Comparison of ENCODE assay signal across 9 mouse cellular contexts in the genomic region with DNA sequence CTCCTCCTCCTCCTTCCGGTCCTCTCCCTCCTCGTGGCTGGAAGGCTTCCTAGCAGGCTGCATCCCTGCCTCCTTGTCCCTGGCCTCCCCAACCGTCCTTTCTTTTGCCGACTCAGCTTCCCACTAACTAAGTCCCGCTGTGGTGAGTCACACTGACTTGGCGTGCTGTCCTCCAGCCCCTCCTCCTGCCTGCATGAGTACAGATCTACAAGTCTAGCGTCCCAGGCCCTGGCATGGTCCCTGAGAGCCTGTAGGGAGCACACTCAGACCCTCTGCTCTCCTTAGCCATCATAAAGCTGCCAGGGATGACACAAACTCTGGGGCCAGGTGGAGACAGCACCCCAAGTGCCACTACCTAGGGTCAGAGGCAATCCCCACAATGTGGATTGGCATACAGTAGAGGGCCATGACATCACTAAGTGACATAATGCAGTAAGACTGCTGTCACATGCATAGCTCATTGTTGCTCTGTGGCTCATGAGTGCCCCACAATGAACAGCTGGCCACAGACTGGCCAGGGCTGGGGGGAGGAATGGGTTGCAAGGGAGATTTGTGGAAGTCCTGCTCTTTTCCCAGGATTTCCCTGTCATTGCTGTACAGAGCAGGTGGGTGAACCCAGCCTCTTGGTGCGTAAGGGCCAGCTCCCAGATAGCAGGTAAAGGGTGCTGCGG. TPM values are rescaled to one million over a fixed set of nuclear protein-coding genes. Genes with fewer than 3 reads are reported as not detected.
A peak's percentile ranks its signal among the peaks of the same experiment; 100 is the strongest.
DNase-seq lines count a peak whose midpoint lies in the region; ATAC-seq and TF ChIP-seq lines count a peak whose summit lies in the region.
"Had no signal": no experiment of that assay in that cellular context is flagged by ENCODE, and none has a peak within 500 bp of the region (broad histone marks: within the 10 kb centered on the region; RNA-seq: fewer than 3 reads in every experiment).

No protein-coding gene starts in this region.

- H3K27ac ChIP-seq in intestine, postnatal 0 days (ENCODE audit: low read depth, low read length), result no peak overlapping the region

- peaks cover 4% of the 10 kb centered on the region for H3K36me3 ChIP-seq in intestine, postnatal 0 days (ENCODE audit: control insufficient read depth, insufficient read depth)

- TF ChIP-seq CTCF in intestine, postnatal 0 days (IDR thresholded peaks at IDR 0.05; ENCODE audit: low read depth), result peak; percentile 16; the same call in 1 of the 2 replicates

- ATAC-seq in intestine, postnatal 0 days, result peak; percentile 40; the same call in 1 of the 2 replicates
- no peak for ATAC-seq in monocyte, adult 5-6 weeks (replicated peaks; ENCODE audit: insufficient number of reproducible peaks, low FRiP score, low TSS enrichment, poor library complexity, severe bottlenecking)
- ATAC-seq in erythroblast, adult 5-6 weeks (replicated peaks; ENCODE audit: low FRiP score, poor library complexity, severe bottlenecking), result no peak

- DNase-seq in kidney, adult 11 months, result peak; percentile 20
- DNase-seq in kidney, adult 18-20 months, result no peak
- peak; percentile 93 for DNase-seq in Muller cell, postnatal 12 days (ENCODE audit: inconsistent ontology term)
- peak; percentile 91 for DNase-seq in fibroblast of lung, adult 2 months (ENCODE audit: low read depth)
- no peak for DNase-seq in B cell, adult 2 months

- no peaks in the 10 kb centered on the region for H3K27me3 ChIP-seq in intestine, postnatal 0 days (replicated peaks; ENCODE audit: control insufficient read depth, insufficient read depth, low read length)

- no peak overlapping the region for H3K4me3 ChIP-seq in intestine, postnatal 0 days (ENCODE audit: low read depth, low read length)

- no peaks in the 10 kb centered on the region for H3K9me3 ChIP-seq in intestine, postnatal 0 days (ENCODE audit: control insufficient read depth)

- no peaks in the 10 kb centered on the region for H3K4me1 ChIP-seq in intestine, postnatal 0 days (replicated peaks; ENCODE audit: control insufficient read depth, insufficient read depth, low read length)

- H3K9ac ChIP-seq in intestine, postnatal 0 days (ENCODE audit: low read depth, low read length), result no peak overlapping the region

- 60% methylated on average over 9 of the region's 9 CpGs for WGBS in intestine, postnatal 0 days

- H3K4me2 ChIP-seq in intestine, postnatal 0 days (replicated peaks; ENCODE audit: low read depth), result no peak overlapping the region

RNA-seq across cellular contexts. Expression of a gene that starts 28.1 kb away (rescaled TPM):
- not detected in 2 replicates for polyA plus RNA-seq in intestine, postnatal 0 days (2015; fragmentation: Nextera tagmentation; extraction: Ambion mirVana)
- total RNA-seq in monocyte, adult 5-6 weeks (2017), result 1.7 TPM in 1 of 3 replicates, not detected in the others
- 26.3 TPM in 1 of 2 replicates, not detected in the other for total RNA-seq in erythroblast, adult 5-6 weeks (2015; ENCODE audit: low replicate concordance)
- total RNA-seq in erythroblast, adult 5-6 weeks (2017; ENCODE audit: low replicate concordance), result 14.8 and 18.0 TPM in 2 replicates

RNA-seq across cellular contexts. Expression of a gene that starts 39.8 kb away (rescaled TPM):
- not detected in 2 replicates for polyA plus RNA-seq in intestine, postnatal 0 days (2015; fragmentation: Nextera tagmentation; extraction: Ambion mirVana)
- total RNA-seq in monocyte, adult 5-6 weeks (2017), result not detected in 3 replicates
- total RNA-seq in erythroblast, adult 5-6 weeks (2015; ENCODE audit: low replicate concordance), result not detected in 2 replicates
- total RNA-seq in erythroblast, adult 5-6 weeks (2017; ENCODE audit: low replicate concordance), result not detected in 2 replicates
- polyA plus RNA-seq: frontal cortex, adult 2 months had no signal

RNA-seq across cellular contexts. Expression of a gene that starts 46.0 kb away (rescaled TPM):
- not detected in 2 replicates for polyA plus RNA-seq in intestine, postnatal 0 days (2015; fragmentation: Nextera tagmentation; extraction: Ambion mirVana)
- total RNA-seq in monocyte, adult 5-6 weeks (2017), result not detected in 3 replicates
- not detected in 2 replicates for total RNA-seq in erythroblast, adult 5-6 weeks (2015; ENCODE audit: low replicate concordance)
- not detected in 2 replicates for total RNA-seq in erythroblast, adult 5-6 weeks (2017; ENCODE audit: low replicate concordance)
- polyA plus RNA-seq: frontal cortex, adult 2 months had no signal

Comparison
In these comparisons a context has a peak if more than half of its experiments do, and no peak if none do; other contexts are left out.
1. DNase-seq: peak in kidney, adult 11 months (single experiment), Muller cell, postnatal 12 days (single experiment) and fibroblast of lung, adult 2 months (single experiment); none in kidney, adult 18-20 months (single experiment) and B cell, adult 2 months (0 of 2).